Comparison of ENCODE assay signal across 9 mouse cellular contexts in the genomic region with DNA sequence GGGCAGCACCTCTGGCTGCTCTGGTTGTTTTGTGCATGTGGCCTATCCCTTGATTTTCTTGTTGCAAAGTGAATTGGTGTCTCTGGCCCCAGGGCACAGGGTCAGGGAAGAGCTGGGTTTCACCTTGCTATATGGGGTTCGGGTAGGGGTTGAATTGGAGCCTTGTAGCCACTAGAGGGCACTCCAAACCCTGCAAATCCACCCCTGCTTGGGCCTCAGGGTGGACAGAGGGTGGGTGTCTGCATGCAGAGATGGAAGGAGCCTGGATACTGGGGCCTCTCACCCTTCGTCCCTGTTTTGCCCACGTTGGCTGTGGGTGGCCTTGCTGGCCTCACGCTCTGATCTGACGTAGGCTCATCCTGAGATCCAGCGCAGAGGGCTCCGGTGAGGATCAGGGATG. TPM values are rescaled to one million over a fixed set of nuclear protein-coding genes. Genes with fewer than 3 reads are reported as not detected.
DNase-seq lines count a peak whose midpoint lies in the region; ATAC-seq and TF ChIP-seq lines count a peak whose summit lies in the region.
"Had no signal": no experiment of that assay in that cellular context is flagged by ENCODE, and none has a peak within 500 bp of the region (broad histone marks: within the 10 kb centered on the region; RNA-seq: fewer than 3 reads in every experiment).

No protein-coding gene starts in this region.

- no peaks in the 10 kb centered on the region for H3K4me1 ChIP-seq in cortical plate, adult 2 months (ENCODE audit: control insufficient read depth, insufficient read depth, low read length)
- peaks cover 17% of the 10 kb centered on the region for H3K4me1 ChIP-seq in kidney, embryonic 14.5 days (ENCODE audit: control insufficient read depth, insufficient read depth, low read length)
- H3K4me1 ChIP-seq in liver, adult 2 months (ENCODE audit: control insufficient read depth, insufficient read depth, low read length), result no peaks in the 10 kb centered on the region

- no peaks in the 10 kb centered on the region for H3K9me3 ChIP-seq in kidney, embryonic 14.5 days (ENCODE audit: control insufficient read depth, low read length)

- no peak overlapping the region for H3K4me2 ChIP-seq in kidney, embryonic 14.5 days (replicated peaks; ENCODE audit: low read depth, low read length)

- H3K27ac ChIP-seq in cortical plate, adult 2 months (ENCODE audit: insufficient read depth, low read length), result no peak overlapping the region
- H3K27ac ChIP-seq in kidney, embryonic 14.5 days (ENCODE audit: low read depth, low read length), result no peak overlapping the region
- no peak overlapping the region for H3K27ac ChIP-seq in liver, adult 2 months (replicated peaks; ENCODE audit: insufficient read depth, low read depth, low read length)

- TF ChIP-seq POLR2A in cortical plate, adult 2 months (IDR thresholded peaks at IDR 0.05; ENCODE audit: extremely low read depth, insufficient read depth, low read length), result no peak
- no peak for TF ChIP-seq POLR2A in liver, adult 2 months (IDR thresholded peaks at IDR 0.05; ENCODE audit: extremely low read depth, insufficient read depth, low read length)

- TF ChIP-seq CTCF in cortical plate, adult 2 months (IDR thresholded peaks at IDR 0.05; ENCODE audit: extremely low read depth, insufficient read depth, low read length), result peak; percentile 87
- peak; percentile 85 for TF ChIP-seq CTCF in liver, adult 2 months (IDR thresholded peaks at IDR 0.05; ENCODE audit: low read depth, low read length)

- H3K36me3 ChIP-seq in kidney, embryonic 14.5 days (ENCODE audit: control insufficient read depth, insufficient read depth, low read length), result no peaks in the 10 kb centered on the region
- no peaks in the 10 kb centered on the region for H3K36me3 ChIP-seq in liver, adult 2 months (ENCODE audit: control insufficient read depth, insufficient read depth, low read length)

- no peaks in the 10 kb centered on the region for H3K79me2 ChIP-seq in liver, adult 2 months (ENCODE audit: control insufficient read depth, insufficient read depth, low read length)

- H3K9ac ChIP-seq in kidney, embryonic 14.5 days (ENCODE audit: low read depth, low read length), result no peak overlapping the region
- no peak overlapping the region for H3K9ac ChIP-seq in liver, adult 2 months (ENCODE audit: low read depth, low read length)

- DNase-seq in urinary bladder, postnatal 14 days (ENCODE audit: low spot score), result peak; percentile 54
- DNase-seq in urinary bladder, postnatal 10 days (ENCODE audit: low spot score), result no peak
- peak; percentile 35 for DNase-seq in liver, adult 2 months (ENCODE audit: extremely low read depth, low read depth, low spot score)
- DNase-seq in naive thymus-derived CD4-positive, alpha-beta T cell, adult 2 months (ENCODE audit: low read depth), result peak; percentile 70
- DNase-seq in testis, postnatal 10 days (ENCODE audit: low spot score), result peak; percentile 71

- no peaks in the 10 kb centered on the region for H3K27me3 ChIP-seq in kidney, embryonic 14.5 days (ENCODE audit: control insufficient read depth, insufficient read depth, low read length)
- H3K27me3 ChIP-seq in liver, adult 2 months (ENCODE audit: control insufficient read depth, insufficient read depth, low read length), result no peaks in the 10 kb centered on the region

- ATAC-seq in granulocyte monocyte progenitor cell, adult 5-6 weeks (replicated peaks; ENCODE audit: poor library complexity, severe bottlenecking), result peak; percentile 44
- peak; percentile 74 for ATAC-seq in kidney, embryonic 14.5 days (ENCODE audit: low FRiP score, low TSS enrichment)

- H3K4me3 ChIP-seq in cortical plate, adult 2 months (ENCODE audit: insufficient read depth, low read length), result no peak overlapping the region
- no peak overlapping the region for H3K4me3 ChIP-seq in kidney, embryonic 14.5 days (ENCODE audit: low read length)
- no peak overlapping the region for H3K4me3 ChIP-seq in liver, adult 2 months (ENCODE audit: insufficient read depth, low read depth, low read length)
- H3K4me3 ChIP-seq: erythroblast, embryonic 14.5 days had no signal

- 30% methylated on average over 7 of the region's 7 CpGs for WGBS in kidney, embryonic 14.5 days
- WGBS in liver, adult 2 months, result 50% methylated on average over 7 of the region's 7 CpGs

RNA-seq across cellular contexts. Expression of a gene that starts 28.9 kb away (rescaled TPM):
- polyA plus RNA-seq in cortical plate, adult 2 months (2012; rRNA removed), result 144 and 150 TPM in 2 replicates
- total RNA-seq in granulocyte monocyte progenitor cell, adult 5-6 weeks (2014; fragmentation: Nextera tagmentation), result 254 and 266 TPM in 2 replicates
- 386 and 482 TPM in 2 replicates for total RNA-seq in granulocyte monocyte progenitor cell, adult 5-6 weeks (2017)
- 294 and 402 TPM in 2 replicates for polyA plus RNA-seq in kidney, embryonic 14.5 days (2014; fragmentation: Nextera tagmentation; extraction: Ambion mirVana)
- total RNA-seq in liver, adult 2 months (2014; rRNA removed), result 124 and 153 TPM in 2 replicates
- 121 and 149 TPM in 2 replicates for polyA plus RNA-seq in liver, adult 2 months (2012; rRNA removed)
